18 mouse cellular contexts compared by ENCODE assay signal in the genomic region with DNA sequence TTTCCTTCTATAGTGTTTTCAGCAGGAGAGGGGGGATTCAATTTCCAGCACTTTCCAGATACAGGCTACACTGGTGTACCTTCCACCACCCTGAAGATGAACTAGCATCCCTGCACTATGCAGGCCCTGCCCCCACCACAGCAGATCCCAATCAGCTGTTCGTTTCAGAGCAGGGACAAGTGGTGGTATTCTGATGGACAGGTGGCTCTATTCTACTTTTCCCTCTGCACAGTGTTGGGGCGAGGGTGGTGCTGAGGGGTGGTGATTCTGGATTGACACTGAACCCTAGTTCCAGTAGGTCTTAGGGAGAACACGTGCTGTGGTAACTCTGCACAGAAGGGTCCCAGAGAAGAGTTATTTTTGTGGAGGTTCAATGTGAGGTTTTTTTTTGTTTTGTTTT. TPM values are rescaled to one million over a fixed set of nuclear protein-coding genes. Genes with fewer than 3 reads are reported as not detected.
DNase-seq lines count a peak whose midpoint lies in the region; ATAC-seq and TF ChIP-seq lines count a peak whose summit lies in the region.
"Had no signal": no experiment of that assay in that cellular context is flagged by ENCODE, and none has a peak within 500 bp of the region (broad histone marks: within the 10 kb centered on the region; RNA-seq: fewer than 3 reads in every experiment).

No protein-coding gene starts in this region.

- no peak for TF ChIP-seq POLR2A in bone marrow, adult 2 months (IDR thresholded peaks at IDR 0.05; ENCODE audit: borderline replicate concordance, control insufficient read depth, low read depth, low read length)

- H3K27me3 ChIP-seq in heart, embryonic 11.5 days (ENCODE audit: control insufficient read depth, insufficient read depth, low read length) = no peaks in the 10 kb centered on the region
- H3K27me3 ChIP-seq in intestine, embryonic 16.5 days (replicated peaks; ENCODE audit: control insufficient read depth, insufficient read depth, low read length) = no peaks in the 10 kb centered on the region
- H3K27me3 ChIP-seq in hindbrain, embryonic 10.5 days (ENCODE audit: insufficient read depth, poor library complexity, severe bottlenecking) = no peaks in the 10 kb centered on the region
- H3K27me3 ChIP-seq: hindbrain, embryonic 13.5 days; limb, embryonic 13.5 days; midbrain, embryonic 12.5 days; Patski had no signal

- no peak for DNase-seq in heart, postnatal 4 days
- no peak for DNase-seq in layer of hippocampus, adult 2 months (ENCODE audit: low spot score in 2 of 2)
- DNase-seq in layer of hippocampus, adult 9-10 months (ENCODE audit: low spot score) = no peak
- DNase-seq in left cerebral cortex, adult 11 months (ENCODE audit: low spot score) = no peak
- no peak for DNase-seq in hindbrain, embryonic 10.5 days (ENCODE audit: low spot score)
- DNase-seq: adrenal gland, postnatal 36 days; cerebellum, postnatal 14 days; forebrain, postnatal 0 days; gastrocnemius, postnatal 10 days; lung, postnatal 14 days had no signal

- H3K4me3 ChIP-seq in heart, embryonic 11.5 days (ENCODE audit: low read depth, low read length) = no peak overlapping the region
- H3K4me3 ChIP-seq in layer of hippocampus, adult 2 months = no peak overlapping the region
- H3K4me3 ChIP-seq in bone marrow, adult 2 months (replicated peaks; ENCODE audit: control insufficient read depth, low read depth, low read length) = no peak overlapping the region
- no peak overlapping the region for H3K4me3 ChIP-seq in intestine, embryonic 16.5 days (ENCODE audit: low read length)
- no peak overlapping the region for H3K4me3 ChIP-seq in hindbrain, embryonic 10.5 days
- H3K4me3 ChIP-seq: hindbrain, embryonic 13.5 days; left cerebral cortex, adult 2 months; limb, embryonic 13.5 days; midbrain, embryonic 12.5 days had no signal

- H3K9me3 ChIP-seq in heart, embryonic 11.5 days (replicated peaks; ENCODE audit: control insufficient read depth, low read length) = no peaks in the 10 kb centered on the region
- H3K9me3 ChIP-seq in intestine, embryonic 16.5 days (ENCODE audit: control insufficient read depth, low read length) = no peaks in the 10 kb centered on the region
- H3K9me3 ChIP-seq in hindbrain, embryonic 10.5 days = no peaks in the 10 kb centered on the region
- H3K9me3 ChIP-seq: hindbrain, embryonic 13.5 days; limb, embryonic 13.5 days; midbrain, embryonic 12.5 days had no signal

- ATAC-seq in heart, embryonic 11.5 days (replicated peaks; ENCODE audit: insufficient number of reproducible peaks, low FRiP score, low TSS enrichment) = no peak
- ATAC-seq in intestine, embryonic 16.5 days = no peak
- ATAC-seq: forebrain, postnatal 0 days; Patski had no signal

- peaks cover 47% of the 10 kb centered on the region for H3K4me1 ChIP-seq in heart, embryonic 11.5 days (ENCODE audit: control insufficient read depth, insufficient read depth, low read length)
- H3K4me1 ChIP-seq in bone marrow, adult 2 months (ENCODE audit: control insufficient read depth, insufficient read depth, low read length) = no peaks in the 10 kb centered on the region; the same call in none of the 2 replicates
- H3K4me1 ChIP-seq in intestine, embryonic 16.5 days (ENCODE audit: control insufficient read depth, insufficient read depth, low read length) = peaks cover 12% of the 10 kb centered on the region
- H3K4me1 ChIP-seq in hindbrain, embryonic 10.5 days (replicated peaks) = 0 out of 2 replicates have a peak, but pooled peaks cover 5% of the 10 kb centered on the region
- H3K4me1 ChIP-seq: hindbrain, embryonic 13.5 days; midbrain, embryonic 12.5 days had no signal

- peaks cover 2% of the 10 kb centered on the region; the same call in 1 of the 2 replicates for H3K36me3 ChIP-seq in heart, embryonic 11.5 days (ENCODE audit: control insufficient read depth, insufficient read depth, low read length)
- H3K36me3 ChIP-seq in intestine, embryonic 16.5 days (ENCODE audit: control insufficient read depth, insufficient read depth, low read length) = no peaks in the 10 kb centered on the region
- H3K36me3 ChIP-seq in hindbrain, embryonic 10.5 days = no peaks in the 10 kb centered on the region
- H3K36me3 ChIP-seq: hindbrain, embryonic 13.5 days; limb, embryonic 13.5 days; midbrain, embryonic 12.5 days had no signal

- 47% methylated on average over 3 of the region's 3 CpGs for WGBS in heart, embryonic 11.5 days (ENCODE audit: insufficient replicate concordance)
- WGBS in bone marrow, adult 2 months = 69% methylated on average over 3 of the region's 3 CpGs
- 69% methylated on average over 3 of the region's 3 CpGs for WGBS in intestine, embryonic 16.5 days
- 81% methylated on average over 3 of the region's 3 CpGs for WGBS in hindbrain, embryonic 10.5 days

- peak overlapping the region; percentile 22; the same call in 1 of the 2 replicates for H3K27ac ChIP-seq in heart, embryonic 11.5 days (ENCODE audit: low read depth, low read length)
- 0 out of 2 replicates have a peak overlapping the region, but pooled peaks have one; percentile 14 for H3K27ac ChIP-seq in layer of hippocampus, adult 2 months
- peak overlapping the region; percentile 17; the same call in 1 of the 2 replicates for H3K27ac ChIP-seq in bone marrow, adult 2 months (ENCODE audit: control insufficient read depth, insufficient read depth, low read depth, low read length, poor library complexity)
- peak overlapping the region; percentile 43; the same call in 1 of the 2 replicates for H3K27ac ChIP-seq in intestine, embryonic 16.5 days (ENCODE audit: low read length)
- H3K27ac ChIP-seq in hindbrain, embryonic 10.5 days = no peak overlapping the region
- H3K27ac ChIP-seq: hindbrain, embryonic 13.5 days; left cerebral cortex, adult 2 months; limb, embryonic 13.5 days; midbrain, embryonic 12.5 days had no signal

- TF ChIP-seq CTCF in layer of hippocampus, adult 2 months (conservative IDR thresholded peaks at IDR 0.05) = no peak
- no peak for TF ChIP-seq CTCF in bone marrow, adult 2 months (IDR thresholded peaks at IDR 0.05; ENCODE audit: control insufficient read depth, insufficient read depth, low read length)

- H3K4me2 ChIP-seq in heart, embryonic 11.5 days = no peak overlapping the region
- H3K4me2 ChIP-seq in intestine, embryonic 16.5 days (ENCODE audit: low read depth, low read length) = no peak overlapping the region
- H3K4me2 ChIP-seq: hindbrain, embryonic 13.5 days; limb, embryonic 13.5 days; midbrain, embryonic 12.5 days had no signal

- H3K9ac ChIP-seq in heart, embryonic 11.5 days (ENCODE audit: low read depth, low read length) = no peak overlapping the region
- no peak overlapping the region for H3K9ac ChIP-seq in intestine, embryonic 16.5 days (ENCODE audit: low read depth, low read length)
- H3K9ac ChIP-seq: forebrain, postnatal 0 days; hindbrain, embryonic 13.5 days; limb, embryonic 13.5 days; midbrain, embryonic 12.5 days had no signal

RNA-seq across cellular contexts. Expression of a gene that starts 43.2 kb away (rescaled TPM):
- polyA plus RNA-seq in heart, embryonic 11.5 days (2014; fragmentation: Nextera tagmentation; extraction: Ambion mirVana) = 97.3 and 113 TPM in 2 replicates
- total RNA-seq in heart, postnatal 4 days (2021) = 100 to 1,000 TPM; 461 to 503 TPM
- total RNA-seq in layer of hippocampus, adult 2 months (2021) = 1 to 10 TPM; 5.4 to 7.6 TPM
- polyA plus RNA-seq in bone marrow, adult 2 months (2011; ENCODE audit: insufficient read depth, insufficient read length, low replicate concordance, missing spikeins) = 15.4 and 23.7 TPM in 2 replicates
- 46.0 and 51.7 TPM in 2 replicates for polyA plus RNA-seq in intestine, embryonic 16.5 days (2015; fragmentation: Nextera tagmentation; extraction: Ambion mirVana)
- polyA plus RNA-seq in hindbrain, embryonic 10.5 days (2016; fragmentation: Nextera tagmentation; extraction: Ambion mirVana) = 24.8 and 26.5 TPM in 2 replicates
